Mouse (Mus musculus): Measurements from ENCODE around the gene Tbc1d4. TPM values are rescaled to one million over a fixed set of nuclear protein-coding genes. Genes with fewer than 3 reads are reported as not detected.

Gene Tbc1d4
- total RNA-seq, 2 experiments from 2014 or later, result 6.1 to 12.0 TPM

GRCm38 (mm10) chr14:101509759-101510158 is 99.2 kb downstream of the Tbc1d4 start:
- intact Hi-C loops (cut with DNase I), result loop anchor here (5.0 to 10.0 kb wide), 2 partner anchors 143 to 215 kb away; partner anchors contain the start of genes Gm9922, Lmo7 and Uchl3

GRCm38 (mm10) chr14:101507956-101508355 is 101.0 kb downstream of the Tbc1d4 start:
- intact Hi-C loops (cut with DNase I), result no loop called here

More at GRCm38 (mm10) chr14:101509759-101510158, 99.2 kb downstream of the Tbc1d4 start:
- no peak for DNase-seq (ENCODE audit: low spot score in 2 of 2)

GRCm38 (mm10) chr14:101507146-101507545 is 101.8 kb downstream of the Tbc1d4 start:
- DNase-seq (ENCODE audit: low spot score in 2 of 2), result no peak
- intact Hi-C loops (cut with DNase I), result no loop called here

More at GRCm38 (mm10) chr14:101507956-101508355, 101.0 kb downstream of the Tbc1d4 start:
- DNase-seq (ENCODE audit: low spot score in 2 of 2), result no peak

GRCm38 (mm10) chr14:101505805-101506204 is 103.2 kb downstream of the Tbc1d4 start:
- intact Hi-C loops (cut with DNase I), result no loop called here

GRCm38 (mm10) chr14:101504473-101505200 is 104.4 kb downstream of the Tbc1d4 start:
- intact Hi-C loops (cut with DNase I), result no loop called here
- no peak for DNase-seq (ENCODE audit: low spot score in 2 of 2)

More at GRCm38 (mm10) chr14:101505805-101506204, 103.2 kb downstream of the Tbc1d4 start:
- DNase-seq (ENCODE audit: low spot score in 2 of 2), result no peak

- intact Hi-C loops (cut with DNase I), result no loop called here
- DNase-seq (ENCODE audit: low spot score in 2 of 2), result no peak
Observed at GRCm38 (mm10) chr14:101503168-101503961, 105.6 kb downstream of the Tbc1d4 start.

GRCm38 (mm10) chr14:101501868-101502267 is 107.1 kb downstream of the Tbc1d4 start:
- intact Hi-C loops (cut with DNase I), result no loop called here
- no peak for DNase-seq (ENCODE audit: low spot score in 2 of 2)

GRCm38 (mm10) chr14:101501452-101501851 is 107.5 kb downstream of the Tbc1d4 start:
- intact Hi-C loops (cut with DNase I), result no loop called here
- no peak for DNase-seq (ENCODE audit: low spot score in 2 of 2)

- intact Hi-C loops (cut with DNase I), result no loop called here
- no peak for DNase-seq (ENCODE audit: low spot score in 2 of 2)
Observed at GRCm38 (mm10) chr14:101500826-101501225, 108.2 kb downstream of the Tbc1d4 start.

GRCm38 (mm10) chr14:101499838-101500237 is 109.2 kb downstream of the Tbc1d4 start:
- no peak for DNase-seq (ENCODE audit: low spot score in 2 of 2)
- intact Hi-C loops (cut with DNase I), result no loop called here

GRCm38 (mm10) chr14:101488264-101488810 is 120.7 kb downstream of the Tbc1d4 start:
- DNase-seq (ENCODE audit: low spot score in 2 of 2), result no peak
- intact Hi-C loops (cut with DNase I), result no loop called here

GRCm38 (mm10) chr14:101486550-101486949 is 122.4 kb downstream of the Tbc1d4 start:
- intact Hi-C loops (cut with DNase I), result no loop called here
- no peak for DNase-seq (ENCODE audit: low spot score in 2 of 2)

- DNase-seq (ENCODE audit: low spot score in 2 of 2), result no peak
- intact Hi-C loops (cut with DNase I), result no loop called here
Observed at GRCm38 (mm10) chr14:101483230-101483629, 125.8 kb downstream of the Tbc1d4 start.

GRCm38 (mm10) chr14:101482270-101482669 is 126.7 kb downstream of the Tbc1d4 start:
- no peak for DNase-seq (ENCODE audit: low spot score in 2 of 2)
- intact Hi-C loops (cut with DNase I), result no loop called here

- DNase-seq (ENCODE audit: low spot score in 2 of 2), result no peak
- intact Hi-C loops (cut with DNase I), result no loop called here
Observed at GRCm38 (mm10) chr14:101481165-101481564, 127.8 kb downstream of the Tbc1d4 start.

GRCm38 (mm10) chr14:101480541-101480940 is 128.4 kb downstream of the Tbc1d4 start:
- intact Hi-C loops (cut with DNase I), result no loop called here
- DNase-seq (ENCODE audit: low spot score in 2 of 2), result no peak

GRCm38 (mm10) chr14:101477827-101478220 is 131.2 kb downstream of the Tbc1d4 start:
- DNase-seq (ENCODE audit: low spot score in 2 of 2), result no peak
- intact Hi-C loops (cut with DNase I), result no loop called here

GRCm38 (mm10) chr14:101477081-101477826 is 131.7 kb downstream of the Tbc1d4 start:
- intact Hi-C loops (cut with DNase I), result no loop called here
- DNase-seq (ENCODE audit: low spot score in 2 of 2), result no peak

- intact Hi-C loops (cut with DNase I), result no loop called here
- no peak for DNase-seq (ENCODE audit: low spot score in 2 of 2)
Observed at GRCm38 (mm10) chr14:101469475-101470093, 139.4 kb downstream of the Tbc1d4 start.
